Mouse (Mus musculus) heart, postnatal 0 days (tissue): Measurements from ENCODE around the gene Lman1l.

Experiments
- CTCF ChIP-seq: IDR thresholded peaks from 2 replicates; pipeline ENCODE4 v1.5.1; 2016; ENCODE audit warnings: antibody characterized with exemption, control low read depth, low read depth
- EP300 ChIP-seq: IDR thresholded peaks from 2 replicates; pipeline ENCODE4 v1.6.1; 2016; ENCODE audit warnings: antibody characterized with exemption, low read depth

DNA sequence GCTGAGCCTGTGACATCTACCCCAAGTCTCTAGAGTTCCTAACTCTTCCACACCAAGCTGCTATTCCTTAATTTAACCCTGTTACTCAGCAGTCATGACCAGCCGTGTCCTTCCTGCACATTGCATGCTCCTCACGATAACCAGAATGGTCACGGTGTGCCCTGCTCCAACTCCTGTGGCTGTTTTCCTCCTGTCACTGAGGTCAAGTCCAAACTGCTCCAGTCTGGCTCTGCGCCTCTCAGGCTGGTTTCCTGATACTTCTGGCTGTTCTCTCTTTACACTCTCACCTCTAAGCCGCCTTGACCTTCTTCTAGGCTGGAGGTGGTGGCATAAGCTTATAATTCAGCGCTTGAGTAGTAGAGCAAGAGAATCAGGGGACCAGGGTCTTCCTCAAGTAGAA is 52.1 kb downstream of the Lman1l start:
- TF ChIP-seq CTCF (no peak), EP300 (no peak)
